ENCODE assay signal across 9 mouse cellular contexts in the genomic region with DNA sequence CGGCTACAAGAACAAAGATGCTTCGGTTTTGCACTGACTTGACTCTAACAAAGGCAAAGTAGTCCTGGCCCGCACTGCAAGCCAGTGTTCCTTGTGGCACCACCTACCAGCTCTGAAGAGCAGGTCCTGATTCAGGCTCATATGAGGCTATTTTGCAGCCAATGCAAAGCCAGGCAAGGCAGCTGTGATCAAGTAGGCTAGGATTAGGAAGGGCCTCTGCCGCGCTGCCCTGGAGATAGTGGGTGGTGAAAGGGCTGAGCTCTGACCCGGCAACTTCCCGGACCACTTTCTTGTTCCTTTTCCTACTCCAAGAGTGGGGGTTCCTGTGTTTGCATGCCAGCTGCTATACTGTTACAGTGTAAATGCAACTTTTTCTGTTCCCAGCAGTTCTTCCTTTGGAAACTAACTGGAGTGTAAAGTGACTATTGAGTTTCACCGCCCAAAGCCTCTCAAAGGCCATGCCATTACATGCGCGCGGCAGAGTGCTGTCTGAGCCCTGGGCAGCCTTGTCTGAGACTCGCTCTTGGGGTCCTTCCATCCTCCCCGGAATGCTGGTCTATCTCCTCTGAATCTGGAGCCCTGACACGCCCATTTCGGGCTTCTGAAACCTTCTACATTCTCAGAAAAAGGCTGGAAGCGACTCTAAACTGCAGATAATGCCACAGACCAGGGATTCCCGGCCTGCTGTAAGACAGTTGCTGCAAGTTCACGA. TPM values are rescaled to one million over a fixed set of nuclear protein-coding genes. Genes with fewer than 3 reads are reported as not detected.
DNase-seq lines count a peak whose midpoint lies in the region; ATAC-seq and TF ChIP-seq lines count a peak whose summit lies in the region.
"Had no signal": no experiment of that assay in that cellular context is flagged by ENCODE, and none has a peak within 500 bp of the region (broad histone marks: within the 10 kb centered on the region; RNA-seq: fewer than 3 reads in every experiment).

No protein-coding gene starts in this region.

- H3K4me2 ChIP-seq in hindbrain, embryonic 15.5 days = peak overlapping the region; percentile 100
- peak overlapping the region; percentile 99 for H3K4me2 ChIP-seq in limb, embryonic 14.5 days (replicated peaks; ENCODE audit: low read depth, low read length, severe bottlenecking)

- H3K4me1 ChIP-seq in hindbrain, embryonic 15.5 days (replicated peaks) = peaks cover 27% of the 10 kb centered on the region
- peaks cover 6% of the 10 kb centered on the region; the same call in 1 of the 2 replicates for H3K4me1 ChIP-seq in limb, embryonic 14.5 days (ENCODE audit: control insufficient read depth, insufficient read depth, low read length)

- no peaks in the 10 kb centered on the region for H3K9me3 ChIP-seq in hindbrain, embryonic 15.5 days
- H3K9me3 ChIP-seq in limb, embryonic 14.5 days (ENCODE audit: control insufficient read depth, low read length) = no peaks in the 10 kb centered on the region

- DNase-seq in kidney, adult 18-20 months = peak; percentile 15
- no peak for DNase-seq in kidney, adult 11 months
- peak; percentile 48 for DNase-seq in embryo, embryonic 9.5 days (ENCODE audit: extremely low spot score)
- no peak for DNase-seq in limb, embryonic 14.5 days (ENCODE audit: low spot score)
- peak; percentile 21 to 26 for DNase-seq in right cerebral cortex, postnatal 10 days (ENCODE audit: low spot score in 2 of 2)
- no peak for DNase-seq in testis, postnatal 10 days (ENCODE audit: low spot score)
- no peak for DNase-seq in gastrocnemius, postnatal 25 days

- no peaks in the 10 kb centered on the region for H3K36me3 ChIP-seq in hindbrain, embryonic 15.5 days
- H3K36me3 ChIP-seq in limb, embryonic 14.5 days (ENCODE audit: control insufficient read depth, insufficient read depth, low read length) = no peaks in the 10 kb centered on the region

- 8% methylated on average over 18 of the region's 18 CpGs for WGBS in hindbrain, embryonic 15.5 days
- WGBS in limb, embryonic 14.5 days = 7% methylated on average over 18 of the region's 18 CpGs

- ATAC-seq in hindbrain, embryonic 15.5 days (ENCODE audit: low FRiP score, low read depth) = peak; percentile 36; the same call in 1 of the 2 replicates
- 0 out of 2 replicates have a peak, but pooled peaks have one; percentile 7 for ATAC-seq in limb, embryonic 14.5 days (ENCODE audit: low FRiP score, low read depth)

- peaks cover 32% of the 10 kb centered on the region for H3K27me3 ChIP-seq in hindbrain, embryonic 15.5 days
- H3K27me3 ChIP-seq in limb, embryonic 14.5 days (ENCODE audit: control insufficient read depth, insufficient read depth, low read length) = peaks cover 41% of the 10 kb centered on the region

- H3K9ac ChIP-seq in hindbrain, embryonic 15.5 days = peak overlapping the region; percentile 59
- H3K9ac ChIP-seq in limb, embryonic 14.5 days (ENCODE audit: low read depth, low read length, severe bottlenecking) = peak overlapping the region; percentile 47; the same call in 1 of the 2 replicates

- TF ChIP-seq POLR2A in limb, embryonic 14.5 days (IDR thresholded peaks at IDR 0.05; ENCODE audit: borderline replicate concordance, extremely low read depth, insufficient read depth, insufficient read length) = no peak

- peak overlapping the region; percentile 65 for H3K4me3 ChIP-seq in hindbrain, embryonic 15.5 days
- H3K4me3 ChIP-seq in limb, embryonic 14.5 days (replicated peaks; ENCODE audit: low read length) = peak overlapping the region; percentile 56

- peak overlapping the region; percentile 73 for H3K27ac ChIP-seq in hindbrain, embryonic 15.5 days (replicated peaks)
- no peak overlapping the region for H3K27ac ChIP-seq in limb, embryonic 14.5 days (replicated peaks; ENCODE audit: low read depth, low read length)

RNA-seq across cellular contexts. Expression of a gene that starts 2.2 kb away (rescaled TPM):
- 5.6 and 5.9 TPM in 2 replicates for polyA plus RNA-seq in hindbrain, embryonic 15.5 days (2015; fragmentation: Nextera tagmentation; extraction: Ambion mirVana)
- 2.6 and 3.4 TPM in 2 replicates for polyA plus RNA-seq in limb, embryonic 14.5 days (2012; rRNA removed)
- polyA plus RNA-seq in limb, embryonic 14.5 days (2014; fragmentation: Nextera tagmentation; extraction: Ambion mirVana) = 2.6 and 3.1 TPM in 2 replicates
- under 1 TPM; 0.43 to 0.56 TPM for total RNA-seq in gastrocnemius, postnatal 25 days (2021)
- total RNA-seq: neutrophil, adult 5-6 weeks had no signal

Comparison
In these comparisons a context has a peak if more than half of its experiments do, and no peak if none do; other contexts are left out.
1. DNase-seq: peak in kidney, adult 18-20 months (single experiment), embryo, embryonic 9.5 days (single experiment) and right cerebral cortex, postnatal 10 days (2 of 2); none in kidney, adult 11 months (single experiment), limb, embryonic 14.5 days (single experiment), testis, postnatal 10 days (single experiment) and gastrocnemius, postnatal 25 days (single experiment).